Mouse (Mus musculus): ENCODE measurements around the gene Pgm3.

DNA sequence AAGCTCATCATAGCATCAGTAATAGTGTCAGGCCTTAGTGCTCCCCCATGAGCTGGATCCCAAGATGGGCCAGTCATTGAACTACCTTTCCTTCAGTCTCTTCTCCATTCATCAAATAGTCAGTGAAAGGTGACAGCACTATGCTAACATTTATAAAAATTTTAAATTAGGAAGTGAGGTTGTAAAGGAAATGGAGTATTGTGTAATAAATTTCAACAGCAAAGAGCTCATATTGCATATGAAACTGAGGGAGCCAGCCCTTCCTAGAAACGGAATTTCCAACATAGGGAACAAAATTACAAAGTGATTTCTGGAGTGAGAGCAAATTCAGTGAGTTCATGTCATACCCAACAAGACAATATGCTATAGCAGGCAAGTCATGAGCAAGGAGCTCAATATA, 27.1 kb downstream of the Pgm3 start:
- no peak for TF ChIP-seq POLR2A (IDR thresholded peaks at IDR 0.05; ENCODE audit: control insufficient read depth, extremely low read depth, insufficient read depth, low read length, poor library complexity)
- no peak for TF ChIP-seq CTCF (IDR thresholded peaks at IDR 0.05; ENCODE audit: borderline replicate concordance, control insufficient read depth, extremely low read depth, insufficient read depth, low read length, poor library complexity)

Data from thymus, adult 2 months (tissue).